16 mouse cellular contexts compared by ENCODE assay signal in the genomic region with DNA sequence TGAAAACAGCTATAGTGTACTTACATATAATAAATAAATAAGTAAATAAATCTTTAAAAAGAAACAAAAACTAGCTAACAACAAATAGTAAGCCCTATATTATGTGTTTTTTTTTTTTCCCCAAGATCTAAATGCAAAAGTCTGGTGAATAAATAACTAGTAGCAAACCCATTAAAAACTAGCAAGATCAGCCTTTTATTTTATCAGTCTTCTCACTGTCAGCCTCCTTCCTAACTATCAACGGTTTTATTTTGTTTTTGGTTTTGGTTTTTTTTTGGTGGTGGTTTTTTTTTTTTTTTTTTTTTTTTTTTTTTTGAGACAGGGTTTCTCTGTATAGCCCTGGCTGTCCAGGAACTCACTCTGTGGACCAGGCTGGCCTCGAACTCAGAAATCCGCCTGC. TPM values are rescaled to one million over a fixed set of nuclear protein-coding genes. Genes with fewer than 3 reads are reported as not detected.
DNase-seq lines count a peak whose midpoint lies in the region; ATAC-seq and TF ChIP-seq lines count a peak whose summit lies in the region.
"Not testable (repeated sequence)": the region's sequence is repeated elsewhere in the genome, so short reads cannot be mapped to it uniquely, and the experiment has no call there.
"Had no signal": no experiment of that assay in that cellular context is flagged by ENCODE, and none has a peak within 500 bp of the region (broad histone marks: within the 10 kb centered on the region; RNA-seq: fewer than 3 reads in every experiment).

No protein-coding gene starts in this region.

- TF ChIP-seq CTCF in CH12.LX (conservative IDR thresholded peaks at IDR 0.05 in 1 of 2, IDR thresholded peaks at IDR 0.05 in 1 of 2; ENCODE audit: low read depth in 2 of 2, low read length in 2 of 2); MEL (IDR thresholded peaks at IDR 0.05 in 2 of 3, conservative IDR thresholded peaks at IDR 0.05 in 1 of 3; ENCODE audit: control insufficient read depth in 1 of 3, insufficient read depth in 1 of 3, low read depth in 2 of 3, low read length in 3 of 3, poor library complexity in 1 of 3, severe bottlenecking in 1 of 3): not testable (repeated sequence)

- not testable (repeated sequence) for TF ChIP-seq RAD21 in CH12.LX (IDR thresholded peaks at IDR 0.05; ENCODE audit: low read depth, low read length); MEL (IDR thresholded peaks at IDR 0.05; ENCODE audit: low read depth, low read length)

- not testable (repeated sequence) for H3K9ac ChIP-seq in CH12.LX (ENCODE audit: insufficient read depth, low read depth); liver, embryonic 12.5 days; liver, embryonic 13.5 days; liver, embryonic 15.5 days
- H3K9ac ChIP-seq in MEL (ENCODE audit: control insufficient read depth, low read depth, low read length, poor library complexity, severe bottlenecking) = peak overlapping the region; percentile 10; the same call in 1 of the 2 replicates

- H3K79me2 ChIP-seq in CH12.LX (replicated peaks; ENCODE audit: control insufficient read depth, extremely low read depth, insufficient read depth, poor library complexity, severe bottlenecking) = peaks cover 86% of the 10 kb centered on the region
- peaks cover 69% of the 10 kb centered on the region for H3K79me2 ChIP-seq in MEL (ENCODE audit: control insufficient read depth, insufficient read depth, low read length, poor library complexity)

- 74% methylated on average over 3 of the region's 3 CpGs for WGBS in liver, embryonic 12.5 days (ENCODE audit: insufficient replicate concordance)
- 82% methylated on average over 3 of the region's 3 CpGs for WGBS in liver, embryonic 13.5 days (ENCODE audit: insufficient replicate concordance)
- 62% methylated on average over 3 of the region's 3 CpGs for WGBS in liver, embryonic 15.5 days (ENCODE audit: insufficient replicate concordance)

- not testable (repeated sequence) for H3K4me3 ChIP-seq in CH12.LX (replicated peaks in 1 of 3; ENCODE audit: low read depth in 2 of 3, low read length in 2 of 3, poor library complexity in 1 of 3); liver, embryonic 12.5 days; liver, embryonic 13.5 days (replicated peaks); liver, embryonic 15.5 days (replicated peaks)
- H3K4me3 ChIP-seq in MEL (ENCODE audit: control insufficient read depth in 1 of 2, insufficient read depth in 1 of 2, low read depth in 2 of 2, low read length in 2 of 2) = peak overlapping the region in 1 of 2 experiments; percentile 14; a peak in 2 of 4 replicates

- TF ChIP-seq POLR2A in CH12.LX (IDR thresholded peaks at IDR 0.05; ENCODE audit: low read depth, low read length); MEL (IDR thresholded peaks at IDR 0.05; ENCODE audit: control insufficient read depth in 1 of 2, insufficient read depth in 1 of 2, low read depth in 1 of 2, low read length in 2 of 2, poor library complexity in 1 of 2): not testable (repeated sequence)

- H3K9me3 ChIP-seq in CH12.LX (replicated peaks; ENCODE audit: low read length); MEL (replicated peaks; ENCODE audit: insufficient read depth, low read length); liver, embryonic 12.5 days (replicated peaks); liver, embryonic 13.5 days (replicated peaks); liver, embryonic 15.5 days (replicated peaks): not testable (repeated sequence)

- TF ChIP-seq EP300 in CH12.LX (IDR thresholded peaks at IDR 0.05; ENCODE audit: low read length); MEL (IDR thresholded peaks at IDR 0.05; ENCODE audit: low read depth in 1 of 2, low read length in 2 of 2): not testable (repeated sequence)

- peaks cover 22 to 57% of the 10 kb centered on the region in 2 experiments for H3K36me3 ChIP-seq in CH12.LX (replicated peaks in 1 of 2; ENCODE audit: control insufficient read depth in 1 of 2, insufficient read depth in 1 of 2, low read length in 1 of 2)
- H3K36me3 ChIP-seq in MEL (ENCODE audit: control insufficient read depth in 1 of 2, insufficient read depth in 2 of 2, low read length in 2 of 2) = peaks cover 32 to 40% of the 10 kb centered on the region in 2 experiments
- peaks cover 62% of the 10 kb centered on the region for H3K36me3 ChIP-seq in liver, embryonic 12.5 days
- H3K36me3 ChIP-seq in liver, embryonic 13.5 days = peaks cover 43% of the 10 kb centered on the region
- H3K36me3 ChIP-seq in liver, embryonic 15.5 days (replicated peaks) = peaks cover 46% of the 10 kb centered on the region

- not testable (repeated sequence) for H3K27ac ChIP-seq in CH12.LX (ENCODE audit: insufficient read depth, low read depth)
- H3K27ac ChIP-seq in MEL (ENCODE audit: control insufficient read depth, low read depth, low read length) = peak overlapping the region; percentile 72
- 0 out of 2 replicates have a peak overlapping the region, but pooled peaks have one; percentile 48 for H3K27ac ChIP-seq in liver, embryonic 12.5 days
- peak overlapping the region; percentile 58; the same call in 1 of the 2 replicates for H3K27ac ChIP-seq in liver, embryonic 13.5 days
- 0 out of 2 replicates have a peak overlapping the region, but pooled peaks have one; percentile 48 for H3K27ac ChIP-seq in liver, embryonic 15.5 days (replicated peaks)

- not testable (repeated sequence) for H3K27me3 ChIP-seq in CH12.LX (replicated peaks); MEL (ENCODE audit: control insufficient read depth in 1 of 2, insufficient read depth in 2 of 2, low read length in 2 of 2); liver, embryonic 12.5 days (replicated peaks); liver, embryonic 13.5 days; liver, embryonic 15.5 days

- H3K4me2 ChIP-seq in CH12.LX (ENCODE audit: insufficient read depth, low read depth, poor library complexity, severe bottlenecking) = not testable (repeated sequence)
- H3K4me2 ChIP-seq in liver, embryonic 12.5 days = 0 out of 2 replicates have a peak overlapping the region, but pooled peaks have one; percentile 7
- H3K4me2 ChIP-seq in liver, embryonic 13.5 days = peak overlapping the region; percentile 32; the same call in 1 of the 2 replicates
- H3K4me2 ChIP-seq in liver, embryonic 15.5 days = peak overlapping the region; percentile 15; the same call in 1 of the 2 replicates

- in situ Hi-C loops in CH12.LX (cut with MboI; ENCODE audit: low pct_ligation_motif_present, low pct_unique_long_range_greater_than_20kb, low sequenced_read_pairs) = not testable (repeated sequence)

- ATAC-seq in liver, embryonic 12.5 days; liver, embryonic 13.5 days (ENCODE audit: low read depth); liver, embryonic 15.5 days (ENCODE audit: insufficient read depth): not testable (repeated sequence)

- H3K4me1 ChIP-seq in CH12.LX (ENCODE audit: control insufficient read depth in 1 of 2, insufficient read depth in 2 of 2) (peaks cover 2 to 26% of the 10 kb centered on the region in 2 experiments; a peak in 3 of 4 replicates), MEL (ENCODE audit: control insufficient read depth in 1 of 2, insufficient read depth in 2 of 2, low read length in 2 of 2) (peaks cover 21 to 24% of the 10 kb centered on the region in 2 experiments)
- peaks cover 48% of the 10 kb centered on the region for H3K4me1 ChIP-seq in liver, embryonic 12.5 days
- peaks cover 51% of the 10 kb centered on the region for H3K4me1 ChIP-seq in liver, embryonic 13.5 days (replicated peaks)
- H3K4me1 ChIP-seq in liver, embryonic 15.5 days (replicated peaks) = peaks cover 48% of the 10 kb centered on the region

- dilution Hi-C loops in CH12.LX (cut with MboI; ENCODE audit: extremely low pct_ligation_motif_present, extremely low pct_unique_long_range_greater_than_20kb, low sequenced_read_pairs) = not testable (repeated sequence)

- DNase-seq in CH12.LX (ENCODE audit: extremely low read depth); MEL (ENCODE audit: low read depth, low spot score); liver, embryonic 13.5 days: not testable (repeated sequence)

RNA-seq across cellular contexts. Expression of gene Prr14l, which starts 4.5 kb away (rescaled TPM):
- total RNA-seq in CH12.LX (2012; rRNA removed) (15.6 and 16.8 TPM in 2 replicates), CH12.LX (2014; rRNA removed) (4.5 and 5.4 TPM in 2 replicates), MEL (2012; rRNA removed) (36.0 and 37.0 TPM in 2 replicates)
- polyA plus RNA-seq in CH12.LX (2012; ENCODE audit: insufficient read length, low read depth) (10.7 and 14.5 TPM in 2 replicates), MEL (2012; ENCODE audit: insufficient read depth in 1 of 2, insufficient read length in 2 of 2, low read depth in 1 of 2, low replicate concordance in 2 of 2, missing spikeins in 1 of 2) (100 to 1,000 TPM in 1 of 2 experiments, 10 to 100 TPM in 1; 39.9 to 135 TPM)
- polyA plus RNA-seq in liver, embryonic 12.5 days (2016; fragmentation: Nextera tagmentation; extraction: Ambion mirVana) = 15.0 and 15.3 TPM in 2 replicates
- 7.7 and 8.6 TPM in 2 replicates for polyA plus RNA-seq in liver, embryonic 13.5 days (2015; fragmentation: Nextera tagmentation; extraction: Ambion mirVana)
- polyA plus RNA-seq in liver, embryonic 15.5 days (2015; fragmentation: Nextera tagmentation; extraction: Ambion mirVana) = 6.8 and 7.2 TPM in 2 replicates

RNA-seq across cellular contexts. Expression of gene Depdc5, which starts 13.9 kb away (rescaled TPM):
- total RNA-seq in CH12.LX (2012; rRNA removed) = 34.0 and 39.3 TPM in 2 replicates
- 18.2 and 21.1 TPM in 2 replicates for total RNA-seq in CH12.LX (2014; rRNA removed)
- polyA plus RNA-seq in CH12.LX (2012; ENCODE audit: insufficient read length, low read depth) = 27.8 and 36.6 TPM in 2 replicates
- 18.0 and 20.3 TPM in 2 replicates for total RNA-seq in MEL (2012; rRNA removed)
- polyA plus RNA-seq in MEL (2012; ENCODE audit: insufficient read depth in 1 of 2, insufficient read length in 2 of 2, low read depth in 1 of 2, low replicate concordance in 2 of 2, missing spikeins in 1 of 2) = 10 to 100 TPM in 1 of 2 experiments, not detected in 1; 23.9 TPM
- 14.3 and 14.4 TPM in 2 replicates for polyA plus RNA-seq in liver, embryonic 12.5 days (2016; fragmentation: Nextera tagmentation; extraction: Ambion mirVana)
- 7.4 and 9.7 TPM in 2 replicates for polyA plus RNA-seq in liver, embryonic 13.5 days (2015; fragmentation: Nextera tagmentation; extraction: Ambion mirVana)
- polyA plus RNA-seq in liver, embryonic 15.5 days (2015; fragmentation: Nextera tagmentation; extraction: Ambion mirVana) = 6.4 and 8.0 TPM in 2 replicates

RNA-seq across cellular contexts. Expression of gene Gm20671, which starts 22.7 kb away (rescaled TPM):
- total RNA-seq in CH12.LX (2012; rRNA removed) = 0.81 TPM in 1 of 2 replicates, not detected in the other
- total RNA-seq in CH12.LX (2014; rRNA removed) = not detected in 2 replicates
- not detected in 2 replicates for polyA plus RNA-seq in CH12.LX (2012; ENCODE audit: insufficient read length, low read depth)
- not detected in 2 replicates for total RNA-seq in MEL (2012; rRNA removed)
- polyA plus RNA-seq in MEL (2012; ENCODE audit: insufficient read depth in 1 of 2, insufficient read length in 2 of 2, low read depth in 1 of 2, low replicate concordance in 2 of 2, missing spikeins in 1 of 2) = 1 to 10 TPM in 1 of 2 experiments, not detected in 1; 7.3 TPM
- not detected in 2 replicates for polyA plus RNA-seq in liver, embryonic 12.5 days (2016; fragmentation: Nextera tagmentation; extraction: Ambion mirVana)
- not detected in 2 replicates for polyA plus RNA-seq in liver, embryonic 13.5 days (2015; fragmentation: Nextera tagmentation; extraction: Ambion mirVana)
- polyA plus RNA-seq in liver, embryonic 15.5 days (2015; fragmentation: Nextera tagmentation; extraction: Ambion mirVana) = not detected in 2 replicates
- total RNA-seq: adrenal gland, adult 18-20 months; adrenal gland, adult 8-10 months; adrenal gland, postnatal 10 days; adrenal gland, postnatal 14 days; adrenal gland, postnatal 25 days; adrenal gland, postnatal 36 days; adrenal gland, postnatal 4 days; ES-E14 had no signal
- polyA plus RNA-seq: activated CD4-positive, CD25-positive, alpha-beta regulatory T cell, adult 4 months; CD4-positive, CD25-positive, alpha-beta regulatory T cell, adult 4 months; Patski had no signal
